Mouse (Mus musculus): ENCODE results near the gene Pax7.

The Pax7 gene

DNA sequence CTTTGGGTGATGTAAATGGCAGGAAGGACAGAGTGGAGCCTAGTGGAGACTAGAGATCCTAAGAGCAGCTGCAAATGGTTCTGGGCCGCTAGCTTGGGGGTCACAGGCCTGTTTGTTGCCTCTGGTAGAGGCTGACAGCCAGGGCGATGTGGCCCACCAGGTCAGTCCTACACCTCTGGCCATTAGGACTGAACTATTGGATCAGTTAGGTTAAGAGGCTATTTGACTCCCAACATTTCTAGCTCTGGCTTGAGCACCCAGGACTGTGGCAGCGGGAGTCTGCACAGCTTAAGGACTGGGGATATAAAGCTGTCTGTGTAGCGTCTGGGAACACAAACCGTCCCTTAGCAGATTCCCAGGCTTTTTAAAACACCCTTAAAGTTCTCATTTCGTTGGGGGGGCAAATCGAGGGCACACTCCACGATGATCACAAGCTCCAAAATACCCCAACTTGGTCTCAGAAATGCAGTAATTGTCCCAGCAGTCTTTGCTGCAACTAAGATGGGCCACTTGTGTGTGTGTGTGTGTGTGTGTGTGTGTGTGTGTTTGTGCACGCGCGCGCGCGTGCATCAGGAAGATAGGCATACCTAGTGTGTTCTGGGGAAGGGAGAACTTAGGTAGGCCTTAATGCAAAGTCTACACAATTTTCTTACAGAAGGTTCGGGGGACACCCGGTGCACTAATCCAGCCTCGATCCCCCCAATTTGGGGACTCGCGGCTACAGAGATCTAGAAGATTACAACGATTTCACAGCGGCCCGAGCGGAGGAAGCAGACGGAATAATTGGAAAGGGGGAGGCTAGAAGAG is 2.5 kb downstream of the Pax7 start:
- no peak for DNase-seq

DNA sequence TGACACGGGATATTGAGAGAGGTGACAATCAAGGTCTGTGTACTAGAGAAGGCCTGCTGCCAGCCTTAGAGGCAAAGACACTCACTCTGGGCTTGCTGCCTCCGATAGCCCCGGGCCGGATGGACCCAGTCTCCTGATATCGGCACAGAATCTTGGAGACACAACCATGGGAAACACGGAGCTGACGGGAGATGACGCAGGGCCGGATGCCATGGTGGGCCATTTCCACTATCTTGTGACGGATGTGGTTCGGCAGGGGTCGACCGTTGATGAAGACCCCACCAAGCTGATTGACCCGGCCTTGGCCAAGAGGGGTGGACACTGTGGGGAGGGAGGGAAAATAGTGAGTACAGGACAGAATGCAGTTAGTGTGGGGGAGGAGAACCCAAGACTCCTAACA is 3.3 kb downstream of the Pax7 start:
- no peak for DNase-seq

DNA sequence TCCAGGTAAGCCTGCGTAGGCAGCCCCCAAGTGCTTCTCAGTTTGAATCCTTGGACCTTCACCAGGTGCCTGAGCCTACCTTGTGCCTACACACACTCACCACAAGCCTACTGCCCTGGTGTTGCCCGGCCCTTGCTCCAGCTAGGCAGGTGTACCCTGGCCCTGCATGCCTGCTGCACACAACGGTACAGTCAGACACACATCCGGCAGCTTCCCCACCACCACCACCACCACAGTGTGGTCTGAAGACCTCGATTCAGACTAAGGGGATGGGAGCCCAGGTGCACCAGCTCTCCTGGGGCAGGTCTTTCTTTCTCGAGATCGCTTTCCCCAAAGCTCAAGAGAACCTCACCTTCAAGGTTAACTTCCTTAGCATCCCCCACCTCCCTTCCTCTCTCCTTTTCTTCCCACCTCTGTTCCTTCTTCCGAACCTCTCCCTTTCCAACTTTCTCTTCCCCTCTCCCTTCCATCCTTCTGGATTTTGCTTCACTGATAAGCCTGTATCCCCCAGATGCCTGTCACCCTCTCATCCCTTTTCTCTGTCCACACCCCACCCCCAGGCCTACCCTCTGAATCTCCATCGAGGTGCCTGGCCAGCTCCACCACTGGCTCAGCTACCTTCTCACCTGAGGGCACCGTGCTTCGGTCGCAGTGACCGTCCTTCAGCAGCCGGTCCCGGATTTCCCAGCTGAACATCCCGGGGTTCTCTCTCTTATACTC is 4.3 kb downstream of the Pax7 start:
- DNase-seq: no peak

DNA sequence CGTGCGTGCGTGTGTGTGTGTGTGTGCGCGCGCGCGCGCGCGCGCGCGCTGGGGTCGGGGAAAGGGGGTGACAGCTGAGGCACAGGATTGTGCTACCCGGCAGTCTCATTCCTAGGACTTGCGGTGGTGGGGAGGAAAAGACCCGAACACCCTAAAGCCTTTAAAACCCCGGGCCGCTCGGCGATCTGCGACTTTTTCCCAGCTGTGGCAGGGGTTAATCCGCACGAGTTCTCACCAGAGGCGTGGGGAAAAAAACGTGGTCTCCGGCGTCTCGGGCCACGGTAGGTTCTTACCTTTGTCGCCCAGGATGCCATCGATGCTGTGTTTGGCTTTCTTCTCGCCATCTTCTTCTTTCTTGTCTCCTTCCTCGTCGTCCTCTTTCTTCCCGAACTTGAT is 5.0 kb downstream of the Pax7 start:
- DNase-seq: no peak

DNA sequence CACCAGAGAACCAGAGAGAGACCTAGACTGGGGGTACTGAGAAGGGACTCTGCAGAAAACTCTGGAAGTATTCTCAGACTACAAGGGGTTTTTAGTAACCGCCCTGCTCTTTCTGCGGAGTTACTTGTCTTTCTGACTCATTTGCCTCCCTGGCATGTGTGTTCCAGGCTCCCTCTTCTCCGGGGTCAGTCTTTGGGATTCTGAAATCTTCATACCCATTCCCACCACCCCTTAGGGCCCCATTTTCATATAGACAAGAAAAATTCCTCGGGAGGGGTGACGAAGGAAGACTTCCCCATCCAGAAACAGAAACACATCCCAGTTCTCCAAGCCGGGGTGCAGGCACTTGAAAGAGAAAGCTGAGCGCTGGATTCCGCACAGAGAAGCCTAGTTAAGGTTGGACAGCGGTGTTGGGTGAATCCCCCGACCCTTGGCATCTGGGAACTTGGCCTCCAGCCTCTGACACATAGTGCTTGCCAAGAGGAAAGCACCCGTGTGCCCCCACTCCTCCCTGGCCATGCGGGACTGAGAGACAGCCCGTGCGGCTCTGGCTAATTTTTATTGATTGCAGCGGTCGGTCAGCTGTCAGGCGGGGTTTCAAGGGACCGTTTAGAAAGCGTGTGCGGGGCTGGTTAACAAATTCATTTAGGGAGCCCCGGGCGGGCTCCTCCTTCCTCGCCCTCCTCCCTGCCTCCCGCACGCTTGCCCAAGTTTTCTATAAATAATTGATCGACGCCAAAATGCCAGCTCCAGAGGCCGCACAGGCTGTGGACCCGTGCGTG is 5.6 kb downstream of the Pax7 start:
- no peak for DNase-seq

DNA sequence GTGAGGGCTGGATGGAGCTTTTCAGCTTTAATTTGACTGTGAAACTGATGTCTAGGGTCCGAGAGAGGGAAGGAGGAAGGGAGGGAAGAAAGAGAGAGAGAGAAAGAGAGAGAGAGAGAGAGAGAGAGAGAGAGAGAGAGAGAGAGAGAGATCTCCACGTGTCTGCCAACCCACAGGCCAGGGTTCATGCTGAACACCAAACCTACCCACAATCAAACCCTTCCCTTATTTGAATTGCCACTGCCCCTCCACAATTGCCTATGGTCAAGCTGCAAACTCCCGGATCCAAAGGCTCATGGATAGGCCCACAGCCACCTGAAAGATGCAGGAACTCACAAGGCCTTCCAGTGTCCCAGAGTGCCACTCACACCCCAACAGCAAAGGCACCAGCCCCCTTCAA is 7.1 kb downstream of the Pax7 start:
- DNase-seq: no peak

DNA sequence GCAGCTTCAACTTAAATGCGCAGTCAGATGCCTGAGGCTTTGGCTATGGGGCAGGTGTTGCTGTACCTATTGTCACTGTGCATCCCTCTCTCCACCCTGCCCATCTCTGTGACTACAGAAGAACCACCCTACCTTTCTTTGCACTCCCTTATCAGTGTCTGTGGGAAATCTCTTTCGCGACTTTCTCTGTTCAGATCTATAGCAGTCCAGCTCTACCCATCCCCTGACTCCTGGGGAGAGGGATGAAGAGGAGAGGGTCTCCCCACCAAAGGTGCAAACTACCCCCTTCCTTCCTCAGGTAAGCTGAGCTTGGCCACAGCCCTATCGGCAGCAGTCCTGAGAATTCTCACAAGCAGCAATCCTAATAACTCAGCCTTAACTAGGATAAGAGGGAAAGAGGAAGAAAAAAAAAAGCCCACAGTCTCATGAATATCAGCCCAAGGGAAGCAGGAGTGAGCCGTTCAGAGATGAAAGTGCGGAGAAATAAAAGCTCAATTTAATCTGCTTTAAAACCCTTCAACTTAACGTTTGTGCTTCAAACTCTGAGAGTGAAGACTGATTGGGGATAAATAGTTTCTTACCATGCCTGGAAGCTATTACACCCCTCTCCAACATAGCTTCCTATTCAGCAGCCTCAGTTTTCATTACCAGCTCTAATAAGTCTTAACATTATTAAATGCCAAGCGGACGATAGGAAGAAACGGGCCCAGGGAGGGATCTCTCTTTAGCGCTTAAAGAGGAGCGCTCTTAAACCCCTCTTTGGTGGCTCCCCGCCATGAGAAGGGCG is 7.8 kb downstream of the Pax7 start:
- DNase-seq: no peak

DNA sequence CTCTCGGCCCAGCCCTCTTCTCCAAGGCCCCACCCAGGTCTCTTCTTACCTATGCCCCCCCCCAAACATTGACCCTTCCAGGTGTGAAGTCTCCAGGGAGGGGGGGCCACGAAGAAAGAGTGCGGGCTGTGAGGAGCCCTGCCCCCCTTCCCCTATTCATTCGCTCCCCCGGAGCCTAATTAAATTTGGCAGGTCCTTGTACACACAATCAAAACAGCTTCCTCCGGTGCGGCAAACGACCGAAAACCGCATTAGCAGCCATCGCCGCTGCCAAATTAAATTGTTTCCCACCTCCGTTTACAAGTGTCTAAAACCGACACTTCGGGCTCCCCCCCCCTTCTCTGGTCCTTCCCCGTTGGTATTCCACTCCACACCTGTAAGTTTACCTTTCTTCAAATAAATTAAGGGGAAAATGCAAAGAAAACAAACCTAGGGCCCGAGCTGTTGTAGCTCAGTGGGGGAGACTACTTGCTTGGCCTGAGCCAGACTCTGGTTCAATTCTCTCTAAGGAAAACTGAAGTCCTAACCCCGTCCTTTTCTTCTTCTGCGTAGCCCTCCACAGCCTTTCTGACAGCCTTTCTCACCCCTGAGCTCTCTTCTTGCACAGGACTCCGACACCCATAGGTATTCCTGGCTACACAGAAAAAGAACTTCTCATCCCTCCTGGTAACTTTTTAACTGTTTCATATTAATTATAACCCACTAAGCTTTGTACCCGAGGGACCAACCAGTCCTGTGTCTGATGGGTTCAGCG is 8.6 kb downstream of the Pax7 start:
- DNase-seq: no peak

DNA sequence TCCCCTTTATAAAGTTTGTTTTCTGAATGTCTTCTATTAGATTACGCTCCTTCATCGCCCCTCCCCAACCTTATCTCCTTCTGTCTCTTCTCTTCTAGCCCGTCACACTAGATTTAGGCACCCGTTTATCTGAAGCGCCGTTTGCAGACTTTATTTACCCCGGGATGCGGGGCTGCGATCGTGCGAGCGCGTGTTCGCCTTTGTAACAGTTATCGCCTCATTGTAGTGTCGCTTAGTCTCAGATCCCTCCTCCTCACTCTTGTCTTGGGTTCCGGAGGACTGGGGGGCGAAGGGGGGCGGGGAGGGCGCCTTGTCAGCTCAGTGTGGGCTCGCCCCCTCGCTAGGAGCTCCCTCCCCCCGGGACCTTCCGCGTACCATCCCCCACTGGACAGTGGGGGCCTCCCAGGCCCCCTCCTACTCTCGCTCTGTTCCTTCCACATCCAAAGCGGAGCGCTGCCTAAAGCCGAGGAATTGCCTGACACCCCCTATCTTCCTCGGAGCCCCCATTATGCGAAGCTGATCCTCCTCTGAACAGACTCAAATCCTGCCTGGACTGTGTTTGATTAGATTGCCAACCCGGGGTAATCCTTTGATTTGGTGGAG is 9.4 kb downstream of the Pax7 start:
- DNase-seq: no peak

DNA sequence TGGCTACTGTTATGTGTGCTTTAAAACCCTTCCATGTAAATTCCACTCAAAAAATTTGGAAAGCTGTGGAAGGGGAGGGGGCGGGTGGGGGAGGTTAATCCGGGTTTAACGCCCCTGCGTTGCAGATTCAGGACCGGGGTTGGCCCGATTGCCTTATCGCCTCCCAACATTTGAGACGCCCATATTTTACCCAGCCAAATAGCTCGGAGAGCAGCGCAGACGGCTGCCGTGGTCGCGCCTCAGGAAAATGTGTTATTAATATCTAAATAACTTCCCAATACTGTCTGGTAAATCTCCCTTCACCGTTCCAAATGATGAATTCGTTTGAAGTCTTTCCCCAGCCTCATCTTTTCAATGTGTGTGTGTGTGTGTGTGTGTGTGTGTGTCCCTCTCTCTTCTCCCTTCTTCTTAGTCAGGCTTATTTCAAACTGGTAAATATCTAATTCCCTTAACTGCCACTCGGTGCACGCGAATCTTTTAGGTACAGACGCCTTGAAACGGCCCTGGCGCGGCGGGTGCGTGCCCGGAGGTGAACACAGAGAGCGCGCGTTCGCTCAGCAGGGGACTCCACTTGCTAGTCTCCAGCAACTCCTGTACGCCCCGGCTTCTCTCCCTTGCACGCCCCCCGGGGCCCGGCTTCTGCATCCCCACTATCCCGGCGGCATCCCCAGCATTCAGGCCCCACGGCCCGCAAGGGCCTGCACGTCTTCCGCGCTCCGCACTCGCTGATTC is 10.0 kb downstream of the Pax7 start:
- DNase-seq: no peak

DNA sequence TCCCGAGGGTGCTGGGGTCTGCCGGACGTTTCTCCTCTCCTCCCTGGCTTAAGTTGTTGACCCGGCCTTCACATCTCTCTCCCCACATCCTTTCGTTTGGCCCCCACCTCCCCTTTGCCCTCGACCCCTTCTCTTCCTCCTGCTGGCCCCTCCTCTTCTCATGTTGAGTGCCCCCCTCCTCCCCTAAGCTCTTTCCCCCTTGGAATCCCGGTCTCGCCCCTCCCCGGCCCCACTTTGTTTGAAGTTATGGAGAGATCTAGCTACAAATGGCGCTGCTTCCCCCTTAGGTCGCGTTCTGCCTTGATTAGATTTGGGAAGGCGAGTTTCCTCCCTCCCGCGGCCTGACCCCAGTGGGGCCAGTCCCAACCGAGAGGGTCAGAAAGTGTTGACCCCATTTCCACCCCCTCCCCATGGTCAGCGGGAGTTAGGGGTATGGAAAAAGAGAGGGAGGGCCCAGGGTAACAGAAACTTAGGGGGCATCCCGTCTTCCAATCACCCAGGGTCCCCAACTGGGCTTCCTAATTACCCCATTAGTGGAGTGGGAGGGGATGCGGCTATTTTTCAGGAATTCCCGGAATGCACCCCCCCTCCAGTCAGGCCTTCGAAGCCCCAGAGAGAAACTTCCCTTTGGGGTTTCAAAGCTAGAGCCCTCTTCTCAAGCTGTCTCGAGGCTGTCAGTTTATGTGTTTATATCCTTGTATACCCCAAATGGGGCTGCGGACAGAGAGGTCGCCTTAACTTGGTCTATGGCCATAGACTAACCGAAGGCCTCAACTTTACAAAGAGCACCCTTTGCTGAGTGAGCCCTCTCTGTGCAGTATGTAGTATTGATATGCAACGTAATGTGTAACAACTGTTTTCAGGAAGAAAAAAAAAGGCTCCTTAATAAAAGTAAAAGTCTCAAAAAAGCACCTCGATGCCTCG is 10.9 kb downstream of the Pax7 start:
- no peak for DNase-seq

DNA sequence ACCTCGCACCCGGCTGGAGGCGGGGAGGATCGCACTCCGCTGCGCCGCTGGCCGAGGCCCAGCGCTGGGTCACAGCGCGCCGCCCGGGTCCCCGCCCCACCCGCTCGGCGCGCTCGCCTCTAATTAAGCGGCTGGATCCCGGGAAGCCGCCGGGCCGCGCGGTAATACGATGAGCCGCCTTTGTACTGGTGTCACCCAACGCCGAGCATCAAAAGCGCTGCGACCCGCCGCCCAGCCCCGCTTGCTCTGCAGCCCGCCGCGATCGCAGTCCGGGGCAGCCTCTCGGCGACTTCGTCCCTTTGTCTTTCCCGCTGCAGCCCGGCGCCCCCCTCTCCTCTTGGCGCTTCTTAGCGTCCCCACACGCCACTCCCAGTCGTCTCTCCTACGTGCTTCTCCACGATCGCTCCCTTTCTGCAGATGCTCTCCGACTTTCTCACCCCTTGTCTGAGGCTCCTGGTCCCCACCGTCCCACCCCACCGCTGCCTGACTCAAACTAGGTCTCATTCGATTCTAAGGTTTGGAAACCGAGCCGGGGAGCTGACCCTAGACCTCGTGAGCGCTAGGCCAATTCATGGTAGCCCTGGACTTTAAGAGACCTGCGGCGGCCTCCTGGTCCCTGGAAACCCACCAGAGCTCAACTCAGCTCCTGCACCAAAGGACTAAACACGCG is 11.7 kb downstream of the Pax7 start:
- DNase-seq: no peak

DNA sequence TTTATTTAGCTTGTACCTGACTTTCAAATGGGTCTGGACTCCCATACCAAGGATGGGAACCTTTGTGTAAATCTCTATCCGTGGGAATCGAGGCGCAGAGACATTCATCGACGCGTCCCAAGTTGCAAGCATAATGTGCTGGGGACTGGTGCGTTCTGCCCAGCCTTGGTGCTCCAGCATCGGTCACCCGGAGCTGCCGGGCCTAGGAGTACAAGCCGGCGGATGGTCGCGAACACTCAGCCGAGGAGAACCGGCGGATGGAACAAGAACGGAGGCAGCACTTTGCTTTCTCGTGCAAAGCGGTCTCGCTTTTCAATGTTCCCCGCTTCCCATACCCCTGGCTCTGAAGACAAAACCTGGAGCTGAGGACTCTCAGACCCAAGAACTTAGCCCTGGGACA is 12.3 kb downstream of the Pax7 start:
- no peak for DNase-seq

DNA sequence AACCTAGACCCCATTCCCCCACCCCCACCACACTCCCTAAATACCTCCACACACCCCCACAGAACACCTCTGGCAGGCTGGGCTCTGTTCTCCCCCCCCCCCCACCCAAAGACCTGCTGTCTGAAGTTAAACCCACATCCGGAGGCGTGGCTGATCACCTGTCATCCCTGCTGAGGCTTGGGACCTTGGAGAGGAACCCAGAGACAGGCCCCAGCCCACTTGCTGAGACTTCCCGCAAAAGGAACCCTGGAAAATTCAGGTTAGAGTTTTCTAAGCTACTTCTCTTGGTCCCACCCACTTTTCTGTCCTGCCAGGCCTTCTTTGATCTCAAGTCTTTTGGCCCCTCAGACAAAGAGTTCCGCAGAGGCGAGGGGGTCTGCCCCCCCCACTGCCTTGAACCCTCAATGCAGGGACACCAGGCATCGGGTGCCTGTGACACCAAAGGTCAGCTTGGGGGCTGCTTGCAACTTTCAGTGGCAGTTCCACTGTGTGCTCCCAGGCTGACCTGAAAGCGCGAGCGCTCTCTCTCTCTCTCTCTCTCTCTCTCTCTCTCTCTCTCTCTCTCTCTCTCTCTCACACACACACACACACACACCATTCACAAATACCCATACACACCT is 13.8 kb downstream of the Pax7 start:
- no peak for DNase-seq

DNA sequence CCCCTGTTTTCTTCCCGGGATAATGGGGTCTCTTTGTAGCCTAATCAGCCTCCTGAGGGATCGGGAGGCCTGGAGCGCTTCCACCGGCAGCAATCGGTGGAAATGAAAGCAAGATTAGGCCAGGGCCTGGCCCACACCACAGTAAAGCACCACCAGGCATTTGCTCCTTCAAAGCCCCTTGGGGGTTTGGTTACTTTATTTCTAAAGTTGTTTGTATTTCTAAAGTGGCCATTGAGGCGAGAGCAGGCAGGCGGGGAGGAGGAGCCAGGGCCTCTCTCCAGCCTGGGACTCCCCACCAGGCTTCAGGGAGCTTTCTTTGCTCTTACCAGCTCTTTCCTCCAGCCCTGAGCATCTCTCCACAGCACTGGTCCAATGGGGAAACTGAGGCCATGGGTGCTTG is 15.2 kb downstream of the Pax7 start:
- no peak for DNase-seq

DNA sequence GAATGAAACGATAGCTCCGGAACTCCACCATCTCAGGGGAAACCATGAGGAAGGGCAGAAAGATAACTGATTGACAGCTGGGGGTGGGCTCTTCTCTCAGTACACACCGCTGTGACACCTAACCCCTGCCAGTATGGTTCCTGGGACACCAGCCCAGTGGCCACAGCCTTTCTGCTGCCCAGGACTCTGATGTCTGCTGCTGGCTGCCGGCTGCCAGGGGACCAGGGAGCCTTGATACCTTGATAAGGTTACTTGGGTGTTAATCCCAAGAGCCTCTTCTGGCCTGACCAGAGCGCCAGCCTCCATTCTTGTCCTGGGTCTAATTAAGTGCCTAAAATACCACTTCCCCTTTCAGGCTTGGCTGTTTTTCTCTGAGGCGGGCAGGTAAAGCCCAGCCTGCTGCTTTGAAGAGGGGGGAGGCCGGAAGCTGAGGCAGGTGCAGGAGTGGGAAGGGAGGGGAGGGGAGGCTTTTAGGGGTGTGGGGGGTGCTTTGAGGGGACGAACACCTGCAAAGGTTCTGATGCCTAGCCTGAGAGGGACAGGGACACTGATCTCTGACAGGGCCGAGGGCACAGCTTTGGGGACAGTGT is 19.9 kb downstream of the Pax7 start:
- DNase-seq: no peak

DNA sequence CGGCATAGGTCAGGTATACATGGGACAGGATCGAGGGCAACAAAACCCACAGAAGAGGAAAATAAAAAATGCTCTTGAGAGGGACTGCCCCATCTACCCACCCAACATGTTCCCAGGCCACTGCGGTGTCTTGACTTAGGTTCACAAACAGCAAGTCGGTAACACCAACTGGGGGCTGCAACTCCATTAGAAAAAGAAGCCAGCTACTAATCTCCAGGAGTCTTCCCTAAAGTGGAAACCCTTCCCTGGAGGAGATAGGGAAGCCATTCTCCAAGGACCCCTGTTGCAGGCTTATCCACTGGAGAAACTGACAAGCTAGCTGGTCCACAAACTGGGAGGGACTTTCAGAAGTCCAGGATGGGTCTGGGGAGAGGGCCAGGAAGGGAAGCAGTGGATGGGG is 21.4 kb downstream of the Pax7 start:
- DNase-seq: no peak

DNA sequence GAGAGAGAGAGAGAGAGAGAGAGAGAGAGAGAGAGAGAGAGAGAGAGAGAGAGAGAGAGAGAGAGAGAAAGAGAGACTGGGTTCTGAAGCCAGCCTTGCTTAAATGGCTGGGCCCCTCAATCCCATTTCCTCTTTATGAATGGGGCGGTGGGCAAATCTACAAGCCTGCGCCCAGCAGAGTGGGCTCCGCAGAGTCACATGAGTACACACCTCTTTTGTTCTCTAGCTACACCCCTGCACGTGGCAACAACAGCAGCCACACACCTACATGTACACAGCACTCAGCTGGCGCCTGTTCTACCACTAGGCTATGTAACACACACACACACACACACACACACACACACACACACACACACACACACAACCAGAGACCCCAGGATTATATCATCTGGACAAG is 21.9 kb downstream of the Pax7 start:
- no peak for DNase-seq

Data from cerebellum, adult 9-11 months (tissue).